Mouse (Mus musculus): Measurements from ENCODE around the gene Nufip2.
A peak's percentile ranks its signal among the peaks of the same experiment; 100 is the strongest.

The Nufip2 gene

DNA sequence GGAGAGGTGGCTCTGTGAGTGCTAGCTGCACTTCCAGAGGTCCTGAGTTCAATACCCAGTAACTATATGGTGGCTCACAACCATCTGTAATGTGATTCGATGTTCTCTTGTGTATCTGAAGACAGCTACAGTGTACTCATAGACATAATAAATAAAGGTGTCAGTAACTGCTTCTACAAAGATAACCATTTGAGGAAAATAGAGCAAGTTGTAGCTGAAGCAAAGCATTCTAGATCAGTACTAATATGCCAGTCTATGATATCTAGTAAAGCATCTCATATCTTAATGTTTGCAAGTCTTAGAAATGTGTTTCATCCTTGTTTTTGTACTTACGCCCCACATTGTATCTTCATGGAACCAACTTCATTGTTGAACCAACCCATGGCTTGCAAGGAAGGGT, 33.1 kb downstream of the Nufip2 start:
- no peak for DNase-seq

DNA sequence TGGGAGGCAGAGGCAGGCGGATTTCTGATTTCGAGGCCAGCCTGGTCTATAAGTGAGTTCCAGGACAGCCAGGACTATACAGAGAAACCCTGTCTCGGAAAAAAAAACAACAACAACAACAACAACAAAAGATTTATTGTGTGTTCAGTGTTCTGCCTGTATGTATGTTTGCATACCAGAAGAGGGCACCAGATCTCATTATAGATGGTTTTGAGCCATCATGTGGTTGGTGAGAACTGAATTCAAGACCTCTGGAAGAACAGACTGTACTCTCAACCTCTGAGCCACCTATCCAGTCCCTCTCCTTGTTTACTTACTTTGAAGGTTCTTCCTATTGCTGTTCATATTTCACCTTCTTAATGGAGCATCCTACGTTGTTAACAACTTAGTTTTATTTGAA, 35.4 kb downstream of the Nufip2 start:
- DNase-seq: no peak

DNA sequence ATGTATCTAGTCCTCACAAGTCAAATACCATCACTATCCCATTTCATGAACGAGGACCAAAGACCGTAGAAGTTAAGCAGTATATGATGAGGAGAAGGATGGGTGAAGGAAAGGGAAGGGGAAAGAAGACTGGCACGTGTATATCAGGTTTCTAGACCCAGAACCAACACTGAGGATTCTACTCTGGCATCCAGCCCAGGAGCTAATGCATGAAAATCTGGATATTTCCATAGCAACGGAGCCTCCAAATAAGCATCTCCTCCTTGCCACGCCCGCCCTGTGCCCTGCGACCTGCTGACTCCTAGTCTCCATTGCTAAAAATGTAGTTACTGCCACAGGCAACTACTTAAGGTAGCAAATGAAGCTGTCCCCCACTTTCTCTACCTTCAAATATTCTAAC, 38.8 kb downstream of the Nufip2 start:
- no peak for DNase-seq

DNA sequence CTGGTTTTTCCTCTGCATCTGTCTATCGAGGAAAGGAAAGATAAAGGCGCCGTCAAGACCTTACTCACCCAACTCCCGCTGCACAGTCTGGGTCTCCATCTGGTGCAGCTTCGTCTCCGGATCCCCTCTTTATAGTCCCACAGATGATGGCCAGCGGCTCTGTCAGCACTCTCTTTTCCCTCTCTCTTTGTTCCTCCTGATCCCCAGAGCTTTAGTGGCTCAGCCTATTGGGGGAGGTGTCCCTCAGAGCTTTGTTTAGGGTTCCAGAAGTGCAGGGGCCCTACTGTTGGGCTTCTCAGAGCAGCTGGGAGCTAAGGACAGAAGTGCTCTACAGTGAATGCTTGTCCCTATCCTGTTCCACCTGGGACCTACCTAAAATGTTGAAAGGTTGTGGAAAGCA, 39.2 kb downstream of the Nufip2 start, which contains the start of gene Cryba1:
Cryba1 (minus strand) TSS at position 101 of the 400 bp plus-strand sequence.
- DNase-seq: no peak

DNA sequence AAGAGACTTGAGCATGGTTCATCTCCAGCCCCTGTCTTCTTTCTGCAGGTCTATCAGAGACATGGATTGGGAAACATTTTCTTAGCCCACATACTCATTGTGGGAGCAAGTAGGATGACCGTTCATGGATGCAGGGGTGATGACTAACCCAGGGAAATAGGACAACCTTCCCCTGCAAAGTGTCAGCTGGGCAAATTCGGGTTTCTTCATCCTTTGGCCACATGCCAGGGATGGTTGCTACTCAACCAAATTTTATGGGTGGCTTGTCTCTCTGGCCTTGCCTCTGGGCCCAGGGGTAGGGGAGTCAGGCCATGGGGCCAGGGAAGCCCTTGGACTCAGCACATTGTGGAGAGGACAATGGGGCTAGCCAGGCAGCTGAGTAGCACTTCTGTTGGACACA, 42.6 kb downstream of the Nufip2 start:
- DNase-seq: no peak

DNA sequence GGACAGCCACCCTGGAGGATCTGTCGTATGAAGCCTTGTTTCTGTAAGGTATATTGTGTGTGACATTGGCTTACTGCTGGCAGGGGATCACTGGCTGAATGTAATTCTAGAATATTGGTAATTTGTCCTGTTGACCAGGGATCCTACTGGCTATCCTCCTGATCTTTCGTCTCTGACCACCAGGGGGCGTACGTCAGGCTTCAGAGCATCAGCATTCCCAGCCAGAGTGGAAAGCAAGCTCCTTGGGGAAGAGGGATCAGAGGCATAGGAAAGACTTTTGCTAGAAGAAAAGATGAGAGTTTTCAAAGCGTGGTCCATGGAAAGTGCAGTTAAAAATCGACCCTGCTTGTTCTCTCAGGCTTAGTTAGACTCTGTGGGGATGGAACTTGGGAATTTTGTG, 51.3 kb downstream of the Nufip2 start:
- peak; percentile 87 for DNase-seq

DNA sequence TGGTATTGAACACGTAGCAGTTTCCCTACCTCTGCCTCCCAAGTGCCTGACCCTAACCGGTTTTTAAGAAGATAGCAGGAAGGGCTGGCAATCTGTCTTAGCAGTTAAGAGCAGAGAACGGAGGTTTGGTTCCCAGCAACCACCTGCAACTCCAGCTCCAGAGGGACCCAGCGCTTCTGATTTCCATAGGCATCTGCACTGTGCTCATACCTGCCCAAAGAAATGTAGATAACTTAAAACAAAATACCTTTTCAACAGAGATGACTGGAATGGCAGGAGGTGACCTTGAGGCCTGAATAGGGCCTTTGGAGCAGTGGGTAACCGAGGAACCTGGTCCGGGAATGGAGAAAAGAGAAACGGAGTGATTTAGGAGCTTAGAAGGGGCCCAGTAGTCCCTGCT, 52.6 kb downstream of the Nufip2 start:
- DNase-seq: no peak

DNA sequence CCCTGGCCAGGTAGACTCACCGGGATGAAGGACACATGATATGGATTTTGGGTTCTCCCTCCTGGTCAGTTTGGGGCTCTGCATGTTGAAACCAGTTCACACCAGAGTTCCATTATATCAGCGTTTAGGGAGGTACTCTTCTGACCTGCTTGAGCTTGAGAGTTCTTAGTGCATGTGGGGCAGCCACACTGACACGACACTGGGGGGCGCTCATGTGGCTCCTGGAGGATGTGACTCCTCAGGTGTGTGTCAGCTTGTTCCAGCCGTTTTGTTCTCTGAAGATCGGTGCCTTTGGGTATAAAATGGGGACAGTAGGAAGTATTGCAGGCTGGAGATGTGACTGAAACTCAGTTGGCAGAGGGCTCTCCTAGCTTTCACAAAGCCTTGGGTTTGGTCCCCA, 58.0 kb downstream of the Nufip2 start:
- peak; percentile 77 for DNase-seq

DNA sequence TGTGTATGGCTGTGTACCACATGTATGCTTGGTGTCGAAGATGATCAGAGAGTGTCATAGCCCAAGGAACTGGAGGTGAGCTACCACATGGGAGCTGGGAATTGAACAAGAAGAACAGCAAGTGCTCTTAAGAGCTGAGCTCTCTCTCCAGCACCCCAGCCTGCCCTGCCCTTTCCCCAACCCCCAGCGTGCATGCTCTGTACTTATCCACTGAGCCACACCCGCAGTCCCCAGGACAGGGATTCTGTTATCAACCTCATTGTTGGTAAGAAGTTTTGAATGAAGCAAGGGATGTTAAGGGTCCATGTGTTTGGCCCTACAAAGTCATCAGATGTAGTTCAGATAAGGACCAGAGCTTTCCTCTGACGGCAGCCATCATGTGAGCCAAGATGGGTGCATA, 60.7 kb downstream of the Nufip2 start:
- peak; percentile 67 for DNase-seq

DNA sequence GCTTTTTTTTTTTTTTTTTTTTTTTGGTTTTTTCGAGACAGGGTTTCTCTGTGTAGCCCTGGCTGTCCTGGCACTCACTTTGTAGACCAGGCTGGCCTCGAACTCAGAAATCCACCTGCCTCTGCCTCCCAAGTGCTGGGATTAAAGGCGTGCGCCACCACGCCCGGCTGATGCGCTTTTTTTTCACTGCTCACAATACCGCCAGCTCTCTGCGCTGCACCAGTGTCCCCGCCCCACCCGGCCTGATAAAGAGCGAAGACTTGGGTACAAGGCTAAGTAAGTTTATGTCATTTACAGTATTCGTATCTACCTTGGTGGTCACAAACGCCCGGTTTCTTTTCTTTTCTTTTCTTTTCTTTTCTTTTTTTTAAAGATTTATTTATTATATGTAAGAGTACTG, 61.1 kb downstream of the Nufip2 start:
- peak; percentile 68 for DNase-seq

DNA sequence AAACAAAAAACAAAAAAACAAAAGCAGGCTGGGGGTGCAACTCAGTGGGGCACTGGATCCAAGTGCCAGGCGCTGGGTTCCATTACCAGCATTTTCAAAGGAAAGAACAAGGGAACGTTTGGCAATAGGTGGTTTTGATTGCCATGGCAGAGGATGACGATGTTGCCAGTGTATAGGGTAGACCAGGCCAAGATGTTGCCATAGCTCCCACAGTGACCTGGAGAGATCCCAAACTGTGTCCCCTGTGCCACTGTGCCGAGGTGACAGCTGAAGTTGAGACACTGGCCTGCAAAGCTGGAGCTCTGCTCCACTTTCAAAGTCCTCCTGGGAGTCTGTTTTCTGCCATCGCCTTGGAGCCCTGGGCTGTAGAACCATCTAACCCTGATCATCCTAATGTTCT, 63.0 kb downstream of the Nufip2 start:
- no peak for DNase-seq

DNA sequence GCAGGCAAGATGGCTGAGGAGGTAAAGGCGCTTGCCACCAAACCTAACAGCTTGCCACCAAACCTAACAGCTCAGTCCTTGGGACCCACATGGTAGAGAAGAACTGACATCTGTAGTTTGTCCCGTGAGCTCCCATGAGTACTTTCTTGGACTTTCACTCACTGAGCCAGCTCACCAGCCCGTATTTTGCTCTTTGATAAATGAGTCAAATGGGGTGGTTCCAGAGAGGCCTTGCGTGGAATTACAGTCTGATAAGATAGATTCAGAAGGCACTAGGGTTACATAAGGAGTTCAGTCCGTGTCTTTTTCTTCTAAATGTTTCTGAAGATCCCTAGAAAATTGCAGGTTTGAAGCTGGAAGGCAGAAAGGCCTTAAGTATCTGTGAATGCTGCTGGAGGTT, 66.6 kb downstream of the Nufip2 start:
- DNase-seq: peak; percentile 74

DNA sequence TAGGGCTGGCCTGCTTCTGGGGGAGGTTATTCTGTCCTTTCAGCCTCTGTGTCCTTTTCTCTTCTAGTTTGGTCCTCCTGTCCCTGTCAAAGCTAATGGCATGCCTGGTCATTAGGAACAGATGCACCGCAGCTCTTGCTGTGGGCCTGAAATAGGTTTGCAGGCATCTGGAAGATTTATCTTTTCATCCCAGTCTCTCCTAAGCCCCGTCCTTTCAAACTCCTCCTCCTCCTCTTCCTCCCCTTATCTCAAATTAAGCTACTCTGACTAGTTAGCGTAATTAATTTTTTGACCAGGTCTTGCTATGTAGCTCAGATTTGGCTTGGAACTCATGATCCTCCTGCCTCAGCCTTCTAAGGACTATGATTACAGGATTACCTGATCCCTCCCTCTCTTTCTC, 67.5 kb downstream of the Nufip2 start:
- peak; percentile 47 for DNase-seq

DNA sequence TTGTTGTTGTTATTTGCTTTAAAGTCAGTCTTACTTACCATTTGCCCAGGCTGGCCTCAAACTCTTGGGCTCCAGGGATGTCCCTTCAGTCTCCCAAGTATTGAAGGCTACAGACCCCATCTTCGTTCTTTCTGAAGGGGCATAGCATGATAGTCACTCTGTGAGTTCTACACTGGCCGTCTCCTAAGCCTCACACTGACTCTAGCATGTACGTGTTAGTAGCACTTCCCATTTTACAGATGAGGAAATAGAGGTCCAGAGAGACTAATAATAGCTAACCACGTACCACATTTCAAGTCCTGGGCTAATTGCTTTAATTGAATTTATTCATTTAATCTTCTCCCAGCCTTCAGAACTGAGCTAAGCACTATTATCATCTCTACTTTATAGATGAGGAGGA, 74.1 kb downstream of the Nufip2 start:
- DNase-seq: no peak

DNA sequence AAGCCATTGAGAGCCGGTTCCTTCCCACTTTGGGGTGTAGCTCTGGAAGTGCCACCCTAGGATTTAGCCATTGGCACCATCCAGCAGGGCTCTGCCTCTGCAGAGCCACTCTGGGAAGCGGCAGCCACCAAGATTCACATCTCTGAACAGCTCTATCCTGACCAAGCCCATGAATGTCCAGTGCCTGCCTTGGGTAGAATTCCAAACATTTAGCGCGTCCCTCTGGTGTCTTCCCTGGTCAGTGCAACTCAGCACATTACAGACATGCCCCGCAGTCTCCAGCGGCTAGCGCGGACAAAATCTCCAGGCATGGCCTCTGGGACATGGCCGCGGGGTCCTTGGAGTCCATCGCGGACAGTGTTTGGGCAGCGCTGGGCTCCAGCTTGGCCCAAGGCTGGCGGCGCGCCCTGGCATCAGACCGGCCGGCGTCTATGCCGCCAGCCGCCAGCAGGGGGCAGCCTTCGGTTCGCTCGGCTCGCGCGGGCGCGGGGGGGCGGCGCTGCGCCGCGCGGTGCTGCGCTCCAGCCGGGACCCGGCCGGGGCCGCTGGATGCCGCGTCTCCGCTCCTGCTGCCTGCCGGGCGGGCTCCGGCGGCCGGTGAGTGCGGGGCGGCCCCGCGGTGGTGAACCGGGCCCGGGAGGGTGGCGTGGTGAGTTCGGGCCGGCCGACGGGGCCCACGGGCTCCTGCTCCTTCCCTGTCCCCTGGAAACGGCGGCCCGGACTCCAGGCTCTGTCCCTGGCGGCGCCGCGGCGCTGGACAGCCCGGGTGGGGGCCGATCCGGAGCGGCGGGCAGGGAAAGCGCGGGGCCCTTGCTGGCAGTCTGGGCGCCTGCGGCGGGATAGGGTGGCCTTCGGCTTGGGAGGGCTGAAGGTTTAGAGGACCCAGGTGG, 77.1 kb downstream of the Nufip2 start, which contains the start of gene Myo18a:
Myo18a (plus strand) TSS at position 464 of the 890 bp plus-strand sequence.
- peak; percentile 88 for DNase-seq

DNA sequence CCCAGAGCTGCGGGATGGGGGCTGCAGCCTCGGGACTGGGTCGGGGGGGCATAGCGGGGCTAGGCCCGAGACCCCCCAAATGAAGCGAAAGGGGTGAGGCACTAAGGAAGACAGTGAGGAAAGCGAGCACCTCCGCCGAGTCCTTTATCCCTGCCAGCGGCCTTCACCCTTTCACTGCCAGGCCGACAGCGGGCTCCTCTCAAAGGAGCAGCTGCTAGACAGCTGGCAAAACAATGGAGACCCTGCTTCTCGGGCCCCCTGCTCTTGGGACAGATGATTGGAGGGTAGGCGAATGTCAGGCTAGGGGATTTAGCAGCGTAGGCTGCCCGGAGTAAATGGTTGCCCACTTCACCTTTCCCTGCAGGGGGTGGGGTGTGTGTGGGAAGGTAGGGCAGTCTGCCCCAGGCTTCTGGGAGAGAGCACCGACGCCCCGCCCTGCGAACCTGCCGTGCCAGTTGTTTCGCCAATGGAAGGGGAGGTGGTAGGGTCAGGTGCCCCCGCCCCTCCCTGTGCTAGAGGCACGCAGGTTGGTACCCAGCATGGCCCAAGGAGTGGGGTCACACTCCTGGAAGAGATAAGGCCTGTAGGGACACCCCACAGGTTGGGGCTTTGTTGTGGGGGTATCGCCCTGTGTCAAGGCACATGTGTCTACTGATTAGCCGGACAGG, 77.9 kb downstream of the Nufip2 start:
- DNase-seq: peak; percentile 83

DNA sequence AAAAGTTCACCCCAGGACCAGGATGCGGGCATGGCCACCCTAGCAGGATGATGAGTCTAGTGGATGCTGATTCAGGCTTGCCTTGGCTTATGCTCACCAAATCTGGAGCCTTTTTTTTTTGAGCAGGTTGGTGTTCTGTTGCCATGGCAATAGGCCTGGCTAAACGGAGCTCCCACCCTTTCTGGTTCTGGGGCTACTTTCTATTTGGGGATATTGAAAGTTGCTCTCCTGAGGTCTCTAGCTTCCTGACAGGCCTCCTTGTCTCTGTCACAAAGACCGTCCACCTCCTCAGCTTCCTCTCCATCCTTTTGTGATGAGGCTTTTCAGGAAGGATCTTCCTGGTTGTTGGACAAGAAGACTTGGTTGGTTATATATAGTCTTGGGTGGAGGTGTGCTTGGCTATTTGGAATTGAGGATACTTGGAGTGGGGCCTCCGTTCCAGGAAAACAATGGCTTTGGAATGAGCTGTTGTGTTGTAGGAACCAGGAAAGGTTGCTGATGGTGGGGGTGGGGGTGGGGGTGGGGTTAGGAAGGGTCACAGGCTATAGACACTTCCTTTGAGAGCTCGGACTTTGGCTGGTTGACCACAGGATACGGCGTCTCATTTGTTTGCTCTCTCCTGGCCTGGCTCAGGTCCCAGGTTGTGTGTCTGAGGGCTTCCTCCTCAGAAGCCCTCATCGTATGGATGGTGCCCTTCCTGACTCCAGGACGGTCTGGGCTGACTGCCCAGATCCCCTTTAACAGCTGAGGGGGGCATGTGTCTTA, 78.9 kb downstream of the Nufip2 start:
- peak; percentile 56 for DNase-seq

DNA sequence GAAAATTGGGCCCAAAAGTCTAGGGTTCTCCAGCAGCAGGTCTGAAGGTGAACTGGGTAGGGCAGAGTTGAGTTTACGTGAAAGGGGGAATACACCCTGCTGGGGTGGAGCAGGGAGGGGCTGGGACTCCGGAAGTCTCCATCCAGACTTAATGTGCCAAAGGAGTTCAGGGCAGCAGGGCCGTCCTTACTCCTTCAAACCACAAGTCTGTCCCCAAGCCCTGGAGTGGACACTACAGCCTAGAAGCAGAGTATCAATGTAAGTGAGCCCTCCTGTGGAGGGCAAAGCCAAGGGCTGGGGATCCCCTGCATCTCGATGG, 79.5 kb downstream of the Nufip2 start:
- no peak for DNase-seq

DNA sequence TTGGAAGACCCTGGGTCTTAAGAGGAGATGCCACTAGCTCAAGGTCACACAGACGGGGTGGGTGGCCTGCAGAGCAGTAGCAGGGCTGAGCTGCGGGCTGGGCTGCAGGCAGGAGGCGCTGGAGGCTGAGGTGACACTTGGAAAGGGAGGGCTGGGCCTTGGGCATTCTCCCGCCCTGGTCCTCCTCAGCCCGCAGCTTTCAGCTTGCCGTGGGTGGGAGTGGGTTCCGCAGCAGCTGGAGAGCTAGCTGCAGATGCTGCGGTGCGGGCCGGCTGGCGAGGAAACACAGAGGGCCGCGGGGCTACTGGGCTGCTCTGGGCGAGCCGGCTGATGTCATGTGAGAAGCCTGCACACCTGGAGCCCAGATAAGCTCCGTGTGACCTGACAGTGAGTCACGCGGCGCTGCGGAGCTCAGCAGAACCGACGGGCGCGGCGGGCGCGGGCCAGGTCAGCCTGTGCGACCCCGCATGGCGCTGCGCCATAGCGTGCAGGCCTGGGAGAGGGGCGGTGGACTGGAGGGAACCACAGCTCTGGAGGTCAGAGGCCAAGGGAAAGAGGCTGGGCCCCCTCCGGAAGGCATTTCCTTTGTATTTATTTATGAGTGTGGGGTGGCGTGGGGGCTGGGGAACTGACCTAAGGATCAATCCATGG, 80.5 kb downstream of the Nufip2 start:
- DNase-seq: peak; percentile 81

DNA sequence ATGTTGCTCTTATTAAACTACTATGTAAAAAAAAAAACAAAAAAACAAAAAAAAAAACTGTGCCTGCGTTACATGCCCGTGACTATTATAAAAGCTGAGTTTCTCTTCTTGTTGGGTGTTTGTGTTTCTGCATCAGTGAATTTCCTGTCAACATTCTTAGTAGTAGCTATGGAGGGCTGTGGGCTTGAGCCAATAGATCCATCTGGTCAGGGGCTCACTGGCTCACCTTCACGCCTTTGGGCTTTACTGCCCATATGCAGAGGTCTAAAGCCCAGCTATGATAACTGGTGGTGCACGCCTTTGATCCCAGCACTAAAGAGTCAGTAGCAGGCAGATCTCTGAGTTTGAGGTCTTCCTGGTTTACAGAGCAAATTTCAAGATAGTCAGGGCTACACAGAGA, 83.5 kb downstream of the Nufip2 start:
- no peak for DNase-seq

DNA sequence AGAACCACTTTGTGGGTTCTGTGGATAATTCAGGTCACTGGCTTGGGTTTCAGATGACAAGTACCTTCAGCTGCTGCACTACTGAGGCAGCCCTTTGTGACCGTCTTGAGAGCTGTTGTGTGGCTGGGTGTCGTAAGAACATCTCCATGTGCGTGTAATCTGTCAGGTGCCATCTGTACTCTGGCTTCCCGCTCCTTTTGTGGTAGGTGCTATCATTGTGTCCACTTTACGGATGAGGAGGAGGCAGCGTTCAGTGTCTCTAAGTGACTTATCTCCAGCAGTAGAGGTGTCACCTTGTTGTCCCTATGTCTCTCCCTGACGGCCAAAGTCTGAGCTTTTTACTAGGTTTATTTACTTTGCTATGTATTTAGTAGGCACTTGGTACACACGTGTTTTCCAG, 84.4 kb downstream of the Nufip2 start:
- no peak for DNase-seq

DNA sequence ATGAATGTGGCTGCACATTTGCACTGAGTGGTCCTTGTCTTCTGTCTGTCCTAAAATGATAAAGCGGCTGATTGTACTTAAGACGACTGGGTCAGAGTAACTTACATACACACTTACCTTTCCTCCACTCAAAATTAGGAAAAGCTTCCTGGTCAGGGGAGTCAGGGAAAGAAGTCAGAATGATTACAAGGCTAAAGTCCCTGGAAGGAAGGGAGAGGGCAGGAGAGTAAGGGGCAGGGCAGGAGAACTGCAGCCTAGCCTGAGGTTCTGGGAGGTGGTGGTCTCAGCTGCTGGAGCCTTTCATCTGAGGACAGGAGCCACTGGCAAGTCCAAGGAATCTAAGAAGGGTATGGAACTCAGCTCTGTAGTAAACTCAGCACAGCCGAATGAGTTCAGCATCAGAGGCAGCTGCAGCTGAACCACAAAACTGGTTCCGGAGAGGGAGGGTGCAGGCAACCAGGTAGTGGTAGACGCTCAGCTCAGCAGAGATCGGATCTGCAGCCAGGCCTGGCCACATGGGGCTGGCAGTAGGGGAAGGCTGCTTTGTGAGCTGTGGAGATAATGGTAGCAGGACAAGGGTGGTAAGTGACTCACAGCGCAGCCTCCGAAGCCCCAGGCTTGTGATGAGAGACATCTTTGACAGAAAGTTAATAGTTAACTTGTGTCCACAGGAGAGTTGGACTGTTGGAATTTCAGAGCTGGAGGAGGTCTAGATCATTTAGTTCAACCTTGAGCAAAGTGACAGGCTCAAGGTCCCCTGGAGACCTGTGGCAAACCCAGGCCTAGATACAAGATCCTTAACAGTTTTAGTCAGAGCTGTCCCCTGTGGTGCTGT, 86.1 kb downstream of the Nufip2 start:
- DNase-seq: peak; percentile 79

Measured in liver (tissue).